Mouse (Mus musculus) kidney, adult 8-10 months (tissue): ENCODE measurements at regions not wholly inside any gene's neighbourhood (a gene's known extent, or its start where the extent isn't known, plus 50 kb on each side); places are given as distances from the start of the nearest gene placed in this dataset.

Experiments used
- DNase-seq, 2 experiments: peaks; one replicate each; pipeline ENCODE4 v3.0.0; 2022

- DNase-seq, result no peak
Observed at GRCm38 (mm10) chr14:60439106-60439505, 66.0 kb downstream of the Amer2 start.

GRCm38 (mm10) chr14:60443821-60444551 lies 70.9 kb downstream of the Amer2 start:
- DNase-seq, result no peak

GRCm38 (mm10) chr14:60444552-60444937 lies 71.5 kb downstream of the Amer2 start:
- DNase-seq, result no peak

- DNase-seq, result no peak
Observed at GRCm38 (mm10) chr14:60446037-60446436, 73.0 kb downstream of the Amer2 start.

GRCm38 (mm10) chr14:60451216-60451615 lies 78.2 kb downstream of the Amer2 start:
- no peak for DNase-seq

GRCm38 (mm10) chr14:60451684-60452083 lies 78.6 kb downstream of the Amer2 start:
- no peak for DNase-seq

GRCm38 (mm10) chr14:60456767-60457166 lies 83.7 kb downstream of the Amer2 start:
- no peak for DNase-seq

GRCm38 (mm10) chr14:60484996-60485888 lies 112.2 kb downstream of the Amer2 start:
- peak in 1 of 2 experiments; percentile 42 for DNase-seq

- no peak for DNase-seq
Observed at GRCm38 (mm10) chr14:60485889-60486274, 112.8 kb downstream of the Amer2 start.

GRCm38 (mm10) chr14:60486278-60486935 lies 113.3 kb downstream of the Amer2 start:
- DNase-seq, result no peak

GRCm38 (mm10) chr14:60489111-60489510 lies 116.1 kb downstream of the Amer2 start:
- DNase-seq, result peak; percentile 58 to 75

GRCm38 (mm10) chr14:60490886-60491285 lies 117.8 kb downstream of the Amer2 start:
- DNase-seq, result no peak

GRCm38 (mm10) chr14:60495441-60495840 lies 122.4 kb downstream of the Amer2 start:
- DNase-seq, result no peak

- no peak for DNase-seq
Observed at GRCm38 (mm10) chr14:60502552-60502951, 129.5 kb downstream of the Amer2 start.

GRCm38 (mm10) chr14:60505066-60505465 lies 128.7 kb upstream of the Spata13 start:
- no peak for DNase-seq

GRCm38 (mm10) chr14:60506296-60506695 lies 127.5 kb upstream of the Spata13 start:
- DNase-seq, result no peak

- DNase-seq, result peak in 1 of 2 experiments; percentile 37
Observed at GRCm38 (mm10) chr14:60513560-60513959, 120.2 kb upstream of the Spata13 start.

- DNase-seq, result no peak
Observed at GRCm38 (mm10) chr14:60515094-60515786, 118.6 kb upstream of the Spata13 start.

- no peak for DNase-seq
Observed at GRCm38 (mm10) chr14:60517891-60518290, 115.9 kb upstream of the Spata13 start.

GRCm38 (mm10) chr14:60523010-60523409 lies 110.8 kb upstream of the Spata13 start:
- DNase-seq, result no peak

- no peak for DNase-seq
Observed at GRCm38 (mm10) chr14:60524869-60525268, 108.9 kb upstream of the Spata13 start.

- DNase-seq, result peak; percentile 44 to 73
Observed at GRCm38 (mm10) chr14:60525284-60525962, 108.4 kb upstream of the Spata13 start.
